Mouse (Mus musculus) hindbrain, embryonic 14.5 days (tissue): ENCODE measurements around the gene Ddx24. TPM values are rescaled to one million over a fixed set of nuclear protein-coding genes. Genes with fewer than 3 reads are reported as not detected.

ENCODE experiments used
- ATAC-seq: fragments of 200-750 bp; cut with Nextera tagmentation; 2 replicates; pipeline ENCODE4 v1.8.0; 2017; ENCODE audit warnings: moderate number of reproducible peaks, mild to moderate bottlenecking, moderate TSS enrichment, moderate library complexity; ENCODE audit not compliant: low FRiP score
- DNase-seq: peaks from one replicate; pipeline ENCODE4 v3.0.0-alpha.2; 2015; ENCODE audit warnings: low spot score
- H3K27ac ChIP-seq: fragments of 300-500 bp; sonication (generic); 2 replicates; pipeline ENCODE4 v1.5.1; 2014; ENCODE audit warnings: mild to moderate bottlenecking, moderate library complexity
- H3K27me3 ChIP-seq: fragments of 300-500 bp; sonication (generic); 2 replicates; pipeline ENCODE4 v1.6.1; 2014; ENCODE audit warnings: mild to moderate bottlenecking, low read length, mixed read lengths; ENCODE audit not compliant: control insufficient read depth, insufficient read depth
- H3K36me3 ChIP-seq: fragments of 300-500 bp; sonication (generic); replicated peaks from 2 replicates; pipeline ENCODE4 v1.6.1; 2014; ENCODE audit not compliant: control insufficient read depth, insufficient read depth
- H3K4me1 ChIP-seq: fragments of 300-500 bp; sonication (generic); replicated peaks from 2 replicates; pipeline ENCODE4 v1.6.1; 2014; ENCODE audit warnings: antibody characterized with exemption, low read length, mixed read lengths; ENCODE audit not compliant: control insufficient read depth, insufficient read depth
- H3K4me2 ChIP-seq: fragments of 300-500 bp; sonication (generic); replicated peaks from 2 replicates; pipeline ENCODE4 v1.6.1; 2014; ENCODE audit warnings: mild to moderate bottlenecking, moderate library complexity
- H3K4me3 ChIP-seq: fragments of 300-500 bp; sonication (generic); replicated peaks from 2 replicates; pipeline ENCODE4 v1.5.1; 2014; ENCODE audit warnings: mild to moderate bottlenecking, low read length
- H3K9ac ChIP-seq: fragments of 300-500 bp; sonication (generic); 2 replicates; pipeline ENCODE4 v1.6.1; 2014
- H3K9me3 ChIP-seq: fragments of 300-500 bp; sonication (generic); 2 replicates; pipeline ENCODE4 v1.6.1; 2016; ENCODE audit warnings: low read length; ENCODE audit not compliant: control insufficient read depth
- WGBS: fragments of 180-500 bp; shearing (Covaris S2); extraction: QIAGEN DNeasy Blood & Tissue Kit; methylation state at CpG from one replicate; pipeline ENCODE4 v1.1.7; 2014; 5-methylcytosine and 5-hydroxymethylcytosine counted together
- polyA plus RNA-seq: library from polyadenylated mRNA; unstranded; fragments of >200 nt; fragmentation: Nextera tagmentation; extraction: Ambion mirVana; gene quantifications from 2 replicates; pipeline ENCODE4 v1.2.1, GENCODE M21; 2014

Ddx24 gene
- polyA plus RNA-seq, 1 experiment from 2014 or later, result 142 TPM

- no peaks in the 10 kb centered on the region for H3K36me3 ChIP-seq
- DNase-seq, result no peak
- no peaks in the 10 kb centered on the region for H3K27me3 ChIP-seq
- H3K4me2 ChIP-seq, result no peak overlapping the region
- H3K4me3 ChIP-seq, result no peak overlapping the region
- H3K9ac ChIP-seq, result no peak overlapping the region
- no peak overlapping the region for H3K27ac ChIP-seq
- H3K4me1 ChIP-seq, result no peaks in the 10 kb centered on the region
- ATAC-seq, result no peak
- no peaks in the 10 kb centered on the region for H3K9me3 ChIP-seq
Observed at GRCm38 (mm10) chr12:103434861-103435260, 9.2 kb upstream of the Ddx24 start.

- ATAC-seq (no peak), DNase-seq (no peak)
- Histone ChIP-seq H3K4me1 (no peaks in the 10 kb centered on the region), H3K9me3 (no peaks in the 10 kb centered on the region), H3K4me3 (no peak within 1 kb of the TSS), H3K36me3 (no peaks in the 10 kb centered on the region), H3K27me3 (no peaks in the 10 kb centered on the region), H3K9ac (no peak within 1 kb of the TSS), H3K27ac (no peak within 1 kb of the TSS), H3K4me2 (no peak within 1 kb of the TSS)
- WGBS, result 82% methylated on average over 8 of the region's 8 CpGs
Observed at GRCm38 (mm10) chr12:103433986-103434731, 8.5 kb upstream of the Ddx24 start, which contains the start of gene Ifi27. Gene Ifi27 (plus strand): TSS chr12:103434211.

- Histone ChIP-seq H3K4me1 (no peaks in the 10 kb centered on the region), H3K4me3 (no peak overlapping the region), H3K27me3 (no peaks in the 10 kb centered on the region), H3K36me3 (no peaks in the 10 kb centered on the region), H3K4me2 (no peak overlapping the region), H3K27ac (no peak overlapping the region), H3K9me3 (no peaks in the 10 kb centered on the region), H3K9ac (no peak overlapping the region)
- 93% methylated on average over 2 of the region's 2 CpGs for WGBS
- DNase-seq (no peak), ATAC-seq (no peak)
Observed at GRCm38 (mm10) chr12:103433430-103433829, 7.8 kb upstream of the Ddx24 start.

- WGBS, result 91% methylated on average over 7 of the region's 7 CpGs
- no peak for ATAC-seq
- H3K9me3 ChIP-seq, result no peaks in the 10 kb centered on the region
- no peaks in the 10 kb centered on the region for H3K27me3 ChIP-seq
- no peak overlapping the region for H3K27ac ChIP-seq
- no peak for DNase-seq
- H3K4me1 ChIP-seq, result peaks cover 31% of the 10 kb centered on the region
- no peak overlapping the region for H3K4me2 ChIP-seq
- H3K36me3 ChIP-seq, result peaks cover 23% of the 10 kb centered on the region
- H3K4me3 ChIP-seq, result no peak overlapping the region
- no peak overlapping the region for H3K9ac ChIP-seq
Observed at GRCm38 (mm10) chr12:103426710-103427109, 1.1 kb upstream of the Ddx24 start.

- H3K4me1 ChIP-seq, result peaks cover 42% of the 10 kb centered on the region
- 11% methylated on average over 33 of the region's 33 CpGs for WGBS
- peak; percentile 30 for DNase-seq
- peak overlapping the region; percentile 16; the same call in 1 of the 2 replicates for H3K27ac ChIP-seq
- ATAC-seq, result no peak
- H3K36me3 ChIP-seq, result peaks cover 29% of the 10 kb centered on the region
- peak overlapping the region; percentile 81 for H3K9ac ChIP-seq
- H3K4me3 ChIP-seq, result peak overlapping the region; percentile 73
- H3K9me3 ChIP-seq, result no peaks in the 10 kb centered on the region
- H3K27me3 ChIP-seq, result no peaks in the 10 kb centered on the region
- H3K4me2 ChIP-seq, result peak overlapping the region; percentile 72
Observed at GRCm38 (mm10) chr12:103425016-103425728, 458 bp downstream of the Ddx24 start.

- DNase-seq (no peak), ATAC-seq (no peak)
- Histone ChIP-seq H3K27ac (no peak overlapping the region), H3K4me2 (no peak overlapping the region), H3K27me3 (no peaks in the 10 kb centered on the region), H3K4me1 (no peaks in the 10 kb centered on the region), H3K36me3 (peaks cover 98% of the 10 kb centered on the region), H3K9ac (no peak overlapping the region), H3K9me3 (no peaks in the 10 kb centered on the region), H3K4me3 (no peak overlapping the region)
- 94% methylated on average over 10 of the region's 10 CpGs for WGBS
Observed at GRCm38 (mm10) chr12:103408144-103408543, 17.5 kb downstream of the Ddx24 start.

GRCm38 (mm10) chr12:103407720-103408119 lies 17.9 kb downstream of the Ddx24 start, which contains the start of gene 9330161L09Rik:
Gene 9330161L09Rik (minus strand): TSS chr12:103407820.
- H3K27ac ChIP-seq, result no peak within 1 kb of the TSS
- H3K4me1 ChIP-seq, result no peaks in the 10 kb centered on the region
- DNase-seq (no peak), ATAC-seq (no peak)
- no peaks in the 10 kb centered on the region for H3K27me3 ChIP-seq
- no peak within 1 kb of the TSS for H3K9ac ChIP-seq
- no peaks in the 10 kb centered on the region for H3K9me3 ChIP-seq
- H3K36me3 ChIP-seq, result peaks cover 98% of the 10 kb centered on the region
- no peak within 1 kb of the TSS for H3K4me3 ChIP-seq
- 96% methylated on average over 4 of the region's 4 CpGs for WGBS
- no peak within 1 kb of the TSS for H3K4me2 ChIP-seq

GRCm38 (mm10) chr12:103404131-103404530 lies 21.5 kb downstream of the Ddx24 start:
- 92% methylated on average over 18 of the region's 18 CpGs for WGBS
- H3K27me3 ChIP-seq, result no peaks in the 10 kb centered on the region
- H3K27ac ChIP-seq, result no peak overlapping the region
- DNase-seq (no peak), ATAC-seq (no peak)
- no peaks in the 10 kb centered on the region for H3K9me3 ChIP-seq
- no peak overlapping the region for H3K4me2 ChIP-seq
- peaks cover 82% of the 10 kb centered on the region for H3K36me3 ChIP-seq
- H3K4me3 ChIP-seq, result no peak overlapping the region
- H3K4me1 ChIP-seq, result no peaks in the 10 kb centered on the region
- no peak overlapping the region for H3K9ac ChIP-seq

- Histone ChIP-seq H3K36me3 (peaks cover 12% of the 10 kb centered on the region), H3K9ac (no peak overlapping the region), H3K4me1 (no peaks in the 10 kb centered on the region), H3K4me3 (no peak overlapping the region), H3K27ac (no peak overlapping the region), H3K4me2 (no peak overlapping the region), H3K27me3 (no peaks in the 10 kb centered on the region), H3K9me3 (no peaks in the 10 kb centered on the region)
- ATAC-seq (no peak), DNase-seq (no peak)
- WGBS, result 82% methylated on average over 7 of the region's 7 CpGs
Observed at GRCm38 (mm10) chr12:103396751-103397150, 28.9 kb downstream of the Ddx24 start.
